Mouse (Mus musculus) retina, adult 2 months (tissue): ENCODE data around the gene Iqcf5.
"Not testable (repeated sequence)": the region's sequence is repeated elsewhere in the genome, so short reads cannot be mapped to it uniquely, and the experiment has no call there.

Experiments
- DNase-seq: peaks from one replicate; pipeline ENCODE4 v3.0.0-alpha.2; 2012; ENCODE audit warnings: low read depth, low spot score

Gene Iqcf5

DNA sequence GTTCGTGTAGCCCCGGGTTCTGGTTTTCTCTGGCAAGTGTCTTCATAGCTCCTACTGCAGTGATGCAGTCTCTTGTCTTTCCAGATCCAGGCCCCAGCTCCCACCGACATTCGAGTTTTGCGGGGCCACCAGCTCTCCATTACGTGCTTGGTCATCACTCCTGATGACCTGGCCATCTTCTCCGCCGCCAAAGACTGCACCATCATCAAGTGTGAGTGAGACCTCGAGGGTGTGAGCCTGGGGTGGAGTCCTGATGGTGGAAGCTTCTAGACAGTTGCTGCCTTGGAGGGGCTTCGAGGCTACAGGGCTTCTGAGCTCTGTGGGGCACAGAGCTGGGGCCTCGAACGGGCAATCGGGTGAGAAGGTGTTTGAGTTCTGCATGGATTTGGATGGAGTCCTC, 32.7 kb upstream of the Iqcf5 start:
- no peak for DNase-seq

DNA sequence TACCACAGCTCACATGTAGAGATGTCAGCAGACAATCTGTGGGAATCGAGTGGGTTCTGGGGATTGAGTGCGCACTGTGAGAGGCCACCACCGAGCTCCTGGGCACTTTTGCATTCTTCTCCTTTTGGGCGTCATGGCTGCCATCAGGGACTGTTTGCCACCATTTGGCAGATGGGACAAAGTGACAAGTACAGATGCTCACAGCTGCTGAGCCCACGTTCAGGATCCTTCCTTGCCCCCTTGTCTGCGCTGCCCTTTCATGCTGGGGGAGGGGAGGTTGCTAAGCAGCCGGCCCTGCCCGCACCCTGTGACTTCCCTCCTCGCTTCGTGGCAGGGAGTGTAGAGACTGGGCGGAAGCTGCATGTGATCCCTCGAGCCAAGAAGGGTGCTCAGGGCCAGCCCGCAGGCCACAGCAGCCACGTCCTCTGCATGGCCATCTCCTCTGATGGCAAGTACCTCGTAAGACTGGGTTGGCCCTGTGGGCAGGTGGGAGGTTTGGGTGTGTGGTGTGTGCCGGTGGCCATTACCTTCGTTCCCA, 31.7 kb upstream of the Iqcf5 start:
- no peak for DNase-seq

DNA sequence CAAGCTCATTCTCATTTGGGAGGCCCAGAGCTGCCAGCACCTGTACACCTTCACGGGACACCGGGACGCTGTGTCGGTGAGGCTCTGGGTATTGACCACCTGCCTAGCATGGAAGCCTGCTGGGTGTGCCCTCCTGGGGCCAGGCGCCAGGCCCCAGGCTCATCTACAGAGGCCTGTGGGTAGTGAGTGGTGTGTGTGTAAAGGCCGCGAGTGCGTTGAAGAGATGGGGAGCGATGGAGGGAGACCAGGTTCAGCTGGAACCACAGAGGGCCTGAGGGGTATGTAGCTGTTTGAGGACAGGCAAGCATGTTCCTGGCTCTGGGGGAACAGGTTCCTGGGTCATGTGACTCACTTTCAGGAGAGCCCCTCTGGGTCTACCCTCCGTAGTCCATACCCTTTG, 31.2 kb upstream of the Iqcf5 start:
- no peak for DNase-seq

DNA sequence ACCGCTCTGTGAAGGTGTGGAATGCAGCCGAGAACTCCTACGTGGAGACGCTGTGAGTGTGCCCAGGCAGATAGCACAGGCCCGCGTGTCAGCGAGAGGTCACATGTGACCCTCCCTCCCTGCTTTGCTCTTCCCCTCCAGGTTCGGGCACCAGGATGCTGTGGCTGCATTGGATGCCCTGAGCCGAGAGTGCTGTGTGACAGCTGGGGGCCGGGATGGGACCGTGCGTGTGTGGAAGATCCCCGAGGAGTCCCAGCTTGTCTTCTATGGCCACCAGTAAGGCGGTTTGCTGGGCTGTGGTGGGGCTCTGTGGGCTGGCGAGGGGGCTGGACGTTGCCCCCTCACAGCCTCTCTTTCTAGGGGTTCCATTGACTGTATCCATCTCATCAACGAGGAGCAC, 30.8 kb upstream of the Iqcf5 start:
- no peak for DNase-seq

DNA sequence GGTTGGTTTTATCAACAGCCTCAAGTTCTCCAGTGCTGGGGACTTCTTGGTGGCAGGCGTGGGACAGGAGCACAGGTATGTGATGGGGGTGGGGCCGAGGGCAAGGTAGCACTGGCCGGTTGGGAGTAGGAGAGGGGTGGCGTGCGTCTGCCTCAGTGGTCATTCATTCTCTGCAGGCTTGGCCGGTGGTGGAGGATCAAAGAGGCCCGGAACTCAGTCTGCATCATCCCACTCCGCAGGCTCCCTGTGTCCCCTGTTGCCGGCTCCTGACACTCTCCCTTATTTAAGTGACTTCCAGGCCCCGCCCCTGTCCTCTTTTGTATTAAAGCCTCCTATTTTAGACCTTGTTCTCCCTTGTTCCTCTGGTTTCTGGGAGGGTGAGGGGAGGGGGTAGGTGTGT, 29.3 kb upstream of the Iqcf5 start:
- no peak for DNase-seq

DNA sequence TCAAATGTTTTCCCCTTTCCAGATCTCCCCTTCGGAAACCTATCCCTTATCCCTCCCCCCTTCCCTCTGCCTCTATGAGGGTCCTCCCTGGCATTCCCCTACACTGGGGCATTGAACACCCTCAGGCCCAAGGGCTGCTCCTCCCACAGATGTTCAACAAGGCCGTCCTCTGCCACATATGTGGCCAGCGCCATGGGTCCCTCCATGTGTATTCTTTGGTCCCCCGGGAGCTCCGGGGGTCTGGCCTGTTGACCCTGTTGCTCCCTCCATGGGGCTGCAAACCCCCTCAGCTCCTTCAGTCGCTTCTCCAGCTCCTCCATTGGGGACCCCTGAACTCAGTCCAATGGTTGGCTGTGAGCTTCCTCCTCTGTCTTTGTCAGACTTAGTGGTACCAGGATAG, 26.8 kb upstream of the Iqcf5 start:
- not testable (repeated sequence) for DNase-seq

DNA sequence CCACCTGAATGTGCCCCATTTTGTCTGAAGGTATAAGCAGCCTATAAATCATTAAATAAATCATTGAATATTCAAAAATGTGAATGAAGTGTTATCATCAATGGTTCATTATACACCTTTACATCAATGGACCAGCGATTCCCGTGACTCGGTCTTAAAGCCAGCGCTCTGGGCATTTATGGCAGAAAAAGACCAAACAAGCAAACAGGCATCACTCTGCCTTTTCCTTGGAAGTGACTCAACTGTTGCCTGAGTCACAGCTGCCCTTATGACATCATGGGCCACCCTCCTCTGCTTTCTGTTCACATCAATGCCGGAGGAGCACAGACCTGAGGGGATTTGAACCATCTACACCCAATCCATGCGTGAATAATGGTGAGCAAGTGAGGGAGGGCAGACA, 14.7 kb upstream of the Iqcf5 start, which contains the start of gene Iqcf1:
Gene Iqcf1, plus strand, starts transcription at position 301 of the 400 bp plus-strand sequence.
- DNase-seq = no peak

DNA sequence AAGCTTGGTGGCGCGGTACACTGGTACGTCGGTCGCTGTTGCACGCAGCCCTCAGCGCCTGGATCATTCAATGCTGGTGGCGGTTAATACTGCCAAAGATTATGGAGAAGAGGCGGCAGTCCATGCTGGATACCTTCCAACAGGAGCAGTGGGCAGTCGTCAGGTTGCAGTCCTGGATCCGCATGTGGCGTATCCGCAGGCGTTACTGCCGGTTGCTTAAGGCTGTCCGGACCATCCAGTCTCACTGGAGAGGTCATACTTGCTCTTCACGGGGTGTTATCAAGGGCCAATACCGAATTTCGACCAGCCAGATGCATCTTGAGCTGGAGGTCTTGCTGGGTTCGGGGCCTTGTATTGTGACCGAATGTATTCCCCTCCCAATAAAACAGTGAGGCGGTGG, 12.5 kb upstream of the Iqcf5 start:
- DNase-seq = no peak

DNA sequence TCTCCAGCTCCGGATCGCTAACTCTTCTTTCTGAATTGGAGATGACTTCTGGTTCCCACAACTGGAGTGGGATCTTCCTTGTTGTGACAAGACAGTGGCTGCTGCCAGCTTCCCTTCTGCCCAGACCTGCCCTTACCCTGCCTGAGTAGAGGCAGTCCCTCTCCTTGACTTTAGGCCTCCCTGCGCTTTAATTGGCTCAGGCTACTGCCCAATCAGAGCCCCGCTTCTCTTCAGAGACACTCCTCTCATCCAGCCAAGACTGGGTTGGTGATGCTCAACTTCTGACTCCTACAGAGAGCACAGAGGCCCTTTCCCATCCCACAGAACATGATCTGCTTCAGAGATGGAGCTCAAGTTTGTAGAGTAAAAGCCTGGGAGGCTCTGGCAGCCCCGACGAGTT, 10.1 kb upstream of the Iqcf5 start:
- DNase-seq = no peak

DNA sequence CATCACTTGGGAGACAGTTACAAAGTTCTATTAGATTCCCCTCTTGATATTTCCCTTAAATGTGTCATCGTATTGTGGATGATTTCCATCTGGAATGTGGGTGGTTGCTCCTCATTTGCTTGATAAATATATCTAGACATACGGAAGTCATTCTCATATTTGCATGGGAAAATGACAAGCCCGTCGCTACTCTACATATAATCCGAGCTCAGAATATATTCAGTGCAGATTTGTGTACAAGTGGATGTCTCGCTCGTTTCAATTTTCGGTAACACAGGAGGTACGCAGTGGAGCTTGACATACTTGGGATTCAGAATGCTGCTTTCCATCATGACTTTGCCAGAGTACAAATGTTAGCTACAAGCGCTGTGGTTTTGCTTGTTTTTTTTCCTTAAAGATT, 5.0 kb upstream of the Iqcf5 start:
- DNase-seq = no peak

DNA sequence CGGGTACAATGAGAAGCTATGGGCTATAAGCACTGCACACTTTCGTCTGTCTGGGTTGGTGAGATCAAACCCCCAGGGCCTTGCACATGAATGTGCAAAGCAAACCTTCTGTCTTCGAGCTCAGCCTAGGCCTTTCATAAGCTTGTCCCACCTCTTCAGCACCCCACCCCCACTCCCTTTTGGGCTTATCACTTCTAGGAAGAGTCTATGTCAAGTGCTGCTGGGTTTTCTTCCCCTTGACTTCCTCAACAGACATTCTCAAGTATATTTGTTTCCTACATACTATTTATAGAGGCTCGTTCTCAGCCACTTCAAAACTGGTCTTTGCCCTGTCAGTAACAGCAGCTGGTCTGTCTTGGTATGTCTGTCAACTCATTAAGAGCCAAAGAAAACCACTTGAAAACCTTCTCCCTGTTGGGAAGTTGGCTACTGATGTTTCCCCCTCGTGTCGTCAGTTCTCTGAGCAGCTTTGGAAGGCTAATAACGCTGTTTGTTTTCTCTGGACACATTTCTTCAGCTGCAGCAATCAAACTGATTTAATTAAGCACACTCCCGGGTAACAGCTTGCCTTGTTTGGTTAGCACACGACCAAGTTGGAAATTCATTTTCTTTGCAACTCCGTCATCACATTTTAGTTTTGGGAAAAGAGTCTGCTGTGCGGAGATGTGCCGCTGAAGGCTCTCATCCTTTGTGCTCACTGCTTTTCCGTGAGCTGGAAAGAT, 1.5 kb upstream of the Iqcf5 start:
- no peak for DNase-seq

DNA sequence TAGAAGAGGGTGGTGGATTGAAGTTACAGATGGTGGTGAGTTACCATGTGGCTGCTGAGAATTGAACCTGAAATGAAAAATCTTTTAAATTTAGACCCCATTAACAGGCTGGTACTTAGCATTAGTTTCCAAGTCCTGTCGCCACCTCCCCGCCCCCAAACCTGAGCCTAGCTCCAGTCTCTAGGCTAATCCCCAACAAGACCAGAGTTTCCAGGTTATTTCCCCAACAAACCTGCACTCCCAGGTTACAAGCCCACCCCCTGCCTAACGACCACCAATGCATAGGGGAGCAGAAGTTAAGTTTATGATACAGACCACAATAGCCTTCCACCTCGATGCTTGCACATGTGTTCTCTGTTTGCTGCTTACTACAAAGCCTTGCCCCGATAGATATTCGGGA, 807 bp upstream of the Iqcf5 start:
- no peak for DNase-seq

DNA sequence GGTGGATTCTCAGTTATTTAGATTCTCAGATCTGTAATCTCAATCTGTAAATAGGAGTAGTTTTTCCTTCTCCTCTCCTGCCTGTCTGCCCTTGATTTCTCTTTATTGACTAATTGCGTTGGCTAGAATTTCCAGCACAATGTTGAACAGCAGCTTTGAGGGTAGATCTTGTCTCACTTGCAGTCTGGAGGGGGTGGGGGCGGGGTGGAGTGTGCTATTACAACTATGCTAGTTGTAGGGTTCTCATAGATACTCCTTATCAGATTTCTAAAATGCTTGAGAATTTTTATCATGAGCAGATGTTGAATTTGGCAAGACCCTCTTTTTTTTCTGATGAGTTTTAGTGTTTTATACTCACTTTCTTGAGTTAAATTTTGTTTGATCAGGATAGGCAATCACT, 5.1 kb downstream of the Iqcf5 start:
- no peak for DNase-seq

DNA sequence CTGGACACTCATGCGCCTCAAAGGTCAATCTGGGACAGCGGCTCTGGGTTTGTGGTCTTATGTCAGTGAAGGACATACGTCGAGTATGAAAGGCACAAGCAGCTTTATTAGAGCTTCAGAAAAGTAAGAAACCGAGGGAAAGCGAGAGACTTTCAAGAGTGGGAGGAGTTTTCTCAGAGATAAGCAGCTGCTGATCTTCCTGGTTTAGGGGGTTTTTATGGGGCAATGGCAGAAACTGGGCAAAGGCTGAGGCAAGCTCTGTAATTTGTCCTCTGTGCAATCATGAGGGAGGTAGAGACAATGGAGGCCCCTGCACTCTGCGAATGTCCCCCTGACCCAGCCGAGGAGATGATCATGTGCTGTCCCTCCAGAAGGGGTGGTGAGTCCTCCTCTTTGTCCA, 5.5 kb downstream of the Iqcf5 start:
- no peak for DNase-seq

DNA sequence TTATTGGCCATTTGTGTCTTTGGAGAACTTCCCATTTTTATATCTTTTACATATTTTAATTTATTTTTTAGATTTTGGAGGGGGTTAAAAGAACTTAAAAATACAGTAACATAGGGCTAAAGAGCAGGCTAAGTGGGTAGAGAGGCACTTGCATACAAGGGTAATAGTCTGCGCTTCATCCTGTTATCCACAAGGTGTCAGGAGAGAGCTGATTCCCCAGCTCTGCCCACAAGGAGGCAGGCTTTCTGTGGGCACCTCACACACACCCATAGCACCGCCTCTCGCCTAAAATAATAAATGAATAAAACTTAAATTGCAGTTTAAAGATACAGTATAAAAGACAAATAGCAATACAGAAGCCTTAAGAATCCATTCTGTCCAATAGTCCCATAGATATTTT, 17.5 kb downstream of the Iqcf5 start:
- DNase-seq = peak; percentile 40

DNA sequence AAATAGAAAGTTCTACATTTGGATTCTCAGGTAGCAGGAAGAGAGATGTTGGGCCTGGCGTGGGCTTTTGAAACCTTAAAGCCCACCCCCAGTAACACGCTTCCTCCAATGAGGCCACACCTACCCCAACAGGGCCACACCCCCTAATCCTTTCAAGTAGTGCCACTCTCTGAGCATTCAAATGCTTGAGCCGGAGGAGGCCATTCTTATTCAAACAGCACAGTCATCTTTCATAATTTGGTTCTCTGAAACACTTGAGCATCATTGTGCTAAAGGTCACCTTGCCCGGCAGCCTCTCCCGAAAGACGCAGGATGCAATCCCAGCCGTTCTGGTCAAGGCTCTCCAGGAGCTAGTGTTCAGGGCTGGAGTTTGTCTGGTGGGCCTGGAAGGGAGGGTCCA, 19.9 kb downstream of the Iqcf5 start:
- DNase-seq = no peak

DNA sequence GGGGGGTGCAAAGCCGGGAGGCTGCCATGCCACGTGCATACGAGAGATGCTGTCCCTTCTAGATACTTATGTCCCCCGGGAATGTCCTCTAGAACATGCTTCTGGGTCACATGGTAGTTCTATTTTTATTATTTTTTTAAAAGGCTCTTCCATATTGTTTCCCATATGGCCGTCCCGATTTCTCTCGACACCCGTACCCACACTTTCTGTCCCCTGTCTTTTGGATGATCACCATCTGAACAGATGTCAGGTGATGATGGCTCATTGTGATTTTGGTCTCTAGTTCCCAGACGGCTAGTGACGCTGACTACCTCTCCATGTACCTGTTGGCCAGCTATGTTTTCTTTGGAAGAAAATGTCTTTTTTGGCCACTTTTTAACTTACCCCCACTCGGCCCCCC, 20.6 kb downstream of the Iqcf5 start:
- DNase-seq = no peak

DNA sequence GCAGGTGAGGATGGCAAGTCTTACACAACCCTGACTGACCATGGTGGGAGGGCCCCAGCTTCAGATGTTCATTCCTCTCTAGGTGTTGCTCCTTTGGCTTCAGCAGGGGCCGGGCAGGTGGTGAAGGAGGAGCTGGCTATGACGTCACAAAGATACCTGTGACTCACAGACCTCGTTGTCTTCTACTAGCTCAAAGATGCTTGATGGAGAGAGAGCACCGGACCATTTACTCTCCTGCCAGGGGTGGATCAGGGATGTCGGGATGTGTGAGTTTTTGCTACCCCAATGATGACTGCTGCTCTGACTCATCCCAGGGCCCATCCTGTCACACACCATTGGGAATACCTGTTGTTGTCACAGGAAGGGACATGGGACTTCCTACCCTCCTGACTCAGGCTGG, 47.2 kb downstream of the Iqcf5 start, which contains the start of gene Iqcf3:
Gene Iqcf3, minus strand, starts transcription at position 101 of the 400 bp plus-strand sequence.
- DNase-seq = no peak

DNA sequence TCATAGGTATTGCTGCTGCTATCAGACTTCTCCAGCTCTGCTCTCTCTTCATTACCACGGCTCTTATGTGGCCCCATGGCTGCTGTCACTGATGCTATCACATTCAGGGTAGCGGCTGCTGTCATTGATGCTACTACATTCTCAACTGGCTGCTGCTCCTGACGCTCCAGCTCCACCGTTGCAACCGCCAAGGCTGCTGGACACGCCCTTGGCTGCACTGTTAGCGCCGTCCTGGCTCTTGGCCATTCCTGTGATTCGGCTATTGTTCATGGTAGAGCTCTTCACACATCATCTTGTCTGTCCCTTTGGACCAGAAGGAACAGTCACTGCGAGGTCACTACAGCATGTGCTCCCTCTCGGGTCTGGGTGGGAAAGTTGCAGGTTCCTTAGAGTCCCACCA, 47.9 kb downstream of the Iqcf5 start:
- DNase-seq = no peak

DNA sequence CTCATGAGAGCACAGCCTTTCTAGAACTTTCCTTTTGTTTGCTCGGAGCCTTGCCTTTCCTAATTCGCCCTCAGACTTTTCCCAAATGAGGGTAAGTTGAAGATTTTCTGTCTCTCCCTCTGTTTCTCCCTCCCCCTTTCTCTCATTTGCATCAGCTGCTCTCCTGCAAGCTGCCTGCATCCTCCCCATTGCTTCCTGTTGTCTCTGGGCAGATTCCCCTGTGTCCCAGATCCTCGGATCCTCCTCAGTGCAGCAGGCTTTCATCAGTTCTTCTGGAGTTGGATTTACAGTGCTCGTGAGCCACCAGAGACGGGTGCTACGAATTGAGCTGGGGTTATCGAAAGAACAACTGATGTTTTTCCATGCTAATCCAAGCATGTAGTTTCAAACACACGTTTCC, 49.7 kb downstream of the Iqcf5 start:
- no peak for DNase-seq
